Mouse (Mus musculus) gastrocnemius, postnatal 10 days (tissue): ENCODE measurements at regions not wholly inside any gene's neighbourhood (a gene's known extent, or its start where the extent isn't known, plus 50 kb on each side); places are given as distances from the start of the nearest gene placed in this dataset.

Experiments used
- DNase-seq: peaks from one replicate; pipeline ENCODE4 v3.0.0; 2021; ENCODE audit warnings: mixed read lengths

- no peak for DNase-seq
Observed at GRCm38 (mm10) chr7:125033778-125034177, 410.7 kb upstream of the Kdm8 start.

- no peak for DNase-seq
Observed at GRCm38 (mm10) chr7:125034196-125034595, 410.3 kb upstream of the Kdm8 start.

DNA sequence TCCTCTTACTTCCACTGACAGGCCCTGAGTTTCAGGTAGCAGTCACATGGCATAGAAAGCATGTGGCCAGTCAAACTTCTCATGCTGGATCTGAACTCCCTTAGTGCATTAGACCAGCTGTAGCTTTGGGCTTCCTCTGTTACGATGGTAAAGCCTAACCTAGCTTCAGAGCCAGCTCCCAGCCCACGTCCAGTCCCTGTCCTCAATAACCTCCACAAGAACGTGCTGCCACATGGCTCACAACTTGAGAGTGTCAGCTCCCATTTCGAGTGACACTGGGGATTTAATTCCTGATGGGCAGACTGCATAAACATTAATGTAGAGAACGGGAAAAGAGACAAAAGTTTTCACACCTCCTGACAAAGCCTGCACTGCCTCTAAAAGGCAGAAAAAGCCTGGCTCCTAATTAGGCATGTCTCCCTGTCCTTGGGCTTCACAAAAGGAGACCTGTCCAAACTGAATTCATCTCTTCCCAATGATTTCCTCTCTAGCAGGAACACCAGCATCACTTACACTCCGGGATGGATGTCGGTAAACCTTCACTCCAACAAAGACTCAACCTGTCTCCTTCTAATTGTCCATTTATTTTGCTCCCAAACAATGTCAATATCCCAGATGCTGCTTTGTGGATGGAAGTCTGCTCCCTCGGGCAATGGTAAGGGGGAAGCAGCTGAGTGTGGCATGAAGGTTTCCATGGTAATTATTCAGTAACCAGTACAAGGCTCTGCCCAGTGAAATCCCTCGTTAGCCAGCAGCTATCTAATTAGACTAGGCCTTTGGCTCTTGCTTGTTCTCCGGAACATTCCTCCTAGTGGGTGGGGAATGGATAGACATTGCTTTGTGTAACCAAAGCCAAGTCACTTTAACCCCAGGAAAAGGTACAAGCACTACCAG is 408.1 kb upstream of the Kdm8 start:
- no peak for DNase-seq

DNA sequence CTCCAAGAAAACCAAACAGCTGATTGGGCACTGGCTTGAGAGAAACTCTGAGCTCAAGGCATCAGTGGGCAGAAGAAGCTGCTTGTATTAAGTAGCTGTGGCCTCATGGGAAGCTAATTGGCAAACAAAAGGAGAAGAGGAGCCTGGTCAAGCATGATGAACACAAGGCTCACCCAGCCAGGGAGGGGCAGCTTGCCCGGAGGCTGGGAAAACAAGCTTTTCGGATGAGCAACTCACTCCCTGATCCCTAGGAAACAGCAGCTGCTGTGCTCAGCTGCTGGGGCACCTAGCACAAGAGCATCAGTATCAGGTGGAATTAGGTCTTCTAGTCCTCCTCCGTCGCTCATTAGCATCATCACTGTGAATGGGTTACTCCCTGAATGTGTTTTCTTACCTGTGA is 405.6 kb upstream of the Kdm8 start:
- no peak for DNase-seq

GRCm38 (mm10) chr7:125055951-125056625 is 388.4 kb upstream of the Kdm8 start:
- DNase-seq = no peak

DNA sequence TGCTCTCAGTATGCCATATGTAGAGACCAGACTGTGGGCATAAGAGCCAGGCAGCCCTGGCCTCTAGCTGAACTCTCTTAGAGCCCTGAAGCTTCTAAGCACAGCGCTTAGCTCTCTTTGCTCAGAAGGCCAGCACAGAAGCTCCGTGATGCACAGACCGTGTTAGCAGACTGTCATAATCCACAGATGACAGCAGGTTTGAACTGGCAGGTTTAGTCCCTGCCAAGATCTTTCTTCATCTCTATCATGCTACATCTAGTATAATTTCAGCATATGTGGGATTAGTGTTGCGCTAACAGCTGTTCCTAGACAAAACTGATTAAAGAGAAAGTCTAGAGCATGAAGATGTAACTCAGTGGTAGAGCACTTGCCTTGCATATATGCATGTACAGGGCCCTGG is 342.0 kb upstream of the Kdm8 start:
- DNase-seq = no peak

DNA sequence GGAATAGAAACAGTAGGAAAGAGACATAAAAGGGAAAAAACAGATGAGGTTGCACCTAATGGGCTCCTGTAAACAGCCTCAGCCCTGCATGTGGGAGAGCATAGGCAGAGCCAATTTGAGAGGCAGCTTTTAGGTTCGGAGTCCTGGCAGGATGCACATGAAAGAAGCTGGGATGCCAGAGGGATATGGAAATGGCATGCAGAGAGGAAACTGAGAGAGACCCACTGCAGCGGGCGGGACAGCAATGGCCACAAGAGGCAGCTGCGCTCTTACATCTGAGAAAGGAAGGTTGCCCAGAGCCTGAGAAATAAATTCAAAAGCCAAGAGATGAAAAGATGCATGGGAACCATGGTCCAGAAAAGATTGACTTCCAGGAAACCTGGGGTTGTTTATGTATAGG is 340.5 kb upstream of the Kdm8 start:
- DNase-seq = no peak

GRCm38 (mm10) chr7:125112820-125113273 is 331.6 kb upstream of the Kdm8 start:
- no peak for DNase-seq

GRCm38 (mm10) chr7:125115322-125115996 is 329.0 kb upstream of the Kdm8 start:
- no peak for DNase-seq

DNA sequence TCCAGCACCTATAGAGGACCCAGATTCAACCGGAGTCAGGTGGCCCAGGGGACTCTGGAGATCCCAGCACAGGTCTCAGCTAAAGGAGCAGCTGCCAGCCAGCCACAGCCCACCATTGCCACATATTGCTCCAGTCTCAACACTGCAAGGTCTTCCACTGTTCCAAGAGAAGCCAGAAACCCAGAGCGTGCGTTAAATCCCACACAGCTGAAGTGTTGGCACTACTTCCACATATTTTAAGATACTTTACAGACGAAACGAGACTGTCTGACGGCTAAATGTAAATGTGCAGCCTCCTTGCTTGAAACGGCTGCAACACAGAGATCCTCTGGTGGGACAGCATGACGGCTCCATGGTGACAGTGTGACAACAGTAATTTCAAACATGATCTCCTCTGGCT is 327.3 kb upstream of the Kdm8 start:
- DNase-seq = no peak

DNA sequence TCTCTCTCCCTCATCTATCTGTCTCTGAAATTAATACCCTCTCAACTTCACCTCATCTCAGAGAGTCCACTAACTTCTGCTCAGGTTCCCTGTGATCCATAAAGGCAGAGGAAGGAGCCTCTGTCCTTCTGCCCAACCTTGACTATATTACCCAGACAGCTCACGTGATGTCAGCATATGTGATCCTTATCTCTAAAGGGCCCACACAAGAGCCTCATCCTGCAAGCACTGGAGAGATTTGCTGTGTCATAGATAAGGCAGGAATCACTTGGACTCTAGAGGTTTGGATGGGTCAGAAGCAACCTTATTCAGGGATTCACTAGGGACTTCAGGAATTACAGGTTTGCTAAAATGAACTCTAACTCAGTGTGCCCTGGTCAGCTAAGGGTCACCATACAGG is 315.3 kb upstream of the Kdm8 start:
- no peak for DNase-seq

GRCm38 (mm10) chr7:125131968-125132367 is 312.5 kb upstream of the Kdm8 start:
- no peak for DNase-seq

- DNase-seq = no peak
Observed at GRCm38 (mm10) chr7:125138607-125139006, 305.9 kb upstream of the Kdm8 start.

GRCm38 (mm10) chr7:125139196-125139595 is 305.3 kb upstream of the Kdm8 start:
- DNase-seq = no peak

- no peak for DNase-seq
Observed at GRCm38 (mm10) chr7:125140854-125141253, 303.6 kb upstream of the Kdm8 start.

DNA sequence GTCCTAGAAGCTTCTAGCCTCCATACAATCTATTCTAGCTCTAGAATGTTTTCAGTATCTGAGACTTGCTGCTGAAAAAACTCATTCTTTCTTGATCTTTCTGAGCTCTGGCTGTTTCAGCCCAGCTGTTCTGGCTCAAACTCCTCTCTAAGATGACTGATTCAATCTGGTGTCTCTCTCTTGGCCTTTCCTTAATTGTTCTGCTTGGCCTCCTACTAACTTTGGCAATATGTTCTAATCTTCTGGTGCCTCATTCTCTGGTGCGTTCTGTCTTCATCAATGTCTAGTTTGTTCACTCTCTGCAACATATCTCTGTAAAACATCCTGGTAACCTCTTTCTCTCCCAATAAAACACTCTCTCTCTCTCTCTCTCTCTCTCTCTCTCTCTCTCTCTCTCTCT is 302.6 kb upstream of the Kdm8 start:
- no peak for DNase-seq

- no peak for DNase-seq
Observed at GRCm38 (mm10) chr7:125146025-125146424, 298.5 kb upstream of the Kdm8 start.

- no peak for DNase-seq
Observed at GRCm38 (mm10) chr7:125149151-125149550, 295.3 kb upstream of the Kdm8 start.

DNA sequence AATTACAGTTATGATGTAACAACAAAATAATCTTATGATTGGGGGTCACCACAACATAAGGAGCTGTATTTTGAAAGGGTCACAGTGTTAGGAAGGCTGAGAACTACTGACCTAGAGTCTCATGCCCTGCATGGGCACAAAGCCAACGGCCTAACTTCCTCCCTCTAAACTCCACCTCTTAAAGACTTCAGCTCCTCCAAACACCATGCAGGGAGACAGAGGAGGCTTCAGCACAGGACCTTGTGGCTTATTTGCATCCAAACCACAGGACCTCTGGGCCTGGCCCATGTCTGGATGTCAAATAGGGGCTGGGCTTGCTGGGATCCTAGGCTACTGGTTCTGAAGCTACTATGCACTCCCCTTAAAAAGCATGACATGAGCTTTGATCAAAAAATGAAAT is 294.7 kb upstream of the Kdm8 start:
- no peak for DNase-seq

DNA sequence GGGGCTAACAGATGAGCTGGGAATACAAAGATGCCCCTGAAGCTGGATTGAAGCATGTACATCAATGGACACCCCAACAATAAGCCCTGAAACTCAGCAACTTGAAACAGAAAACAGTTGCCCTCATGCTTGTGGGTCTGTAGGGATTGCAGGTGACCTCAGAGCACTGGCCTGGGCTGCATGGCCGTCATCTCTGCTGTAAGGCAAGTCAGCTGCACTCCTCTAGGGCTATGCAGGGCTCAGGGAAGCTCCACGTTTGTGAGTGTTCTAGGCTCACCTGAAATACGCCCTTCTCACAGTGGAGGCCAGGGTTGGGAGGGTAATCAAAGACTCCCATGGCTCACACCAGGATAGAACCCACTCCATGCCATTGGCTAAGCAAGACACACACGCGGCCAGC is 292.2 kb upstream of the Kdm8 start:
- DNase-seq = no peak

GRCm38 (mm10) chr7:125155291-125155690 is 289.2 kb upstream of the Kdm8 start:
- no peak for DNase-seq

DNA sequence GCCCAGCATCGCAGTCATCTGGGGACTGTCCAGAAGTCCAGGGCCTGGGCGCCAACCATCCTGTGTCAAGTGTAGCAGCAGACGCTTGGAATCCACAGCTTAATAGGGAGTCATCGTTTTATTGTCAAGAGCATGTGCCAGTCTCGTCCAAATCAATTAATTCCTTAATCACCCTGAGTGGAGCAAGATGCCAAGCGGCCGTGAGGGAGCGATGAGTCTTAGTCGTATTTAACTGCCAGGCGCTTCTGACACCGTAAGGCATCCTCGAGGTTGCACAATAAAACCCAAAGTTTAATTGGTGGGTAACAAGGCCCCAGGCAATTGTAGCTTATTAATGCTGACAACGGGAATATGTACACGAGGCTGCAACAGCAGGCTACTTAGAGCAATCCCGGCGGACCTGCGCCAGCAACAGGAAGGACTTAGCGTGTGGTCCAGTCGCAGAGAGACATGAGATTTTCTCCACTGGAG is 277.6 kb upstream of the Kdm8 start:
- DNase-seq = no peak

DNA sequence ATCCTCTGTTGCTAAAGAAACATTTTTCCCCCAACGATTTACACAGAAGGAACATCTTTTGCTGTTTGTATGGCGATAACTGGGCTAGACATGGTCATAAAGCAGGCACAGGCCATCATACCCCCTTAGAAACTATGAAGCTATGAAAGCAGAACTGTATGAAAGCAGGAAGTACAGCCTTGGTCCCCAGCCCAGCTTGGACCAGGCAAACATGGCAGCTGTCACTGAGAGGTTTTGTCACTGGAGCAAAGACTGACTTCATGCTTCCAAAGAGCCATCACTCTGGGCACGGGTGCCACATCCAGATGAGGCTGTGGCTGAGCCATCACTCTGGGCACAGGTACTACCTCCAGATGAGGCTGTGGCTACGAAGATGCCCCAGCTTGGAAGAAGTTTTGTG is 276.8 kb upstream of the Kdm8 start:
- DNase-seq = no peak
